Mouse (Mus musculus) thymus, postnatal 4 days (tissue): ENCODE measurements around the gene Gpm6b.

Experiments used
- DNase-seq: peaks from one replicate; pipeline ENCODE4 v3.0.0; 2021

Gpm6b gene

GRCm38 (mm10) chrX:166307437-166308222, 68.9 kb downstream of the Gpm6b start:
- no peak for DNase-seq

GRCm38 (mm10) chrX:166308798-166309197, 70.1 kb downstream of the Gpm6b start:
- DNase-seq: no peak

GRCm38 (mm10) chrX:166315251-166315650, 76.5 kb downstream of the Gpm6b start:
- DNase-seq: no peak

- DNase-seq: peak; percentile 24
Measured at GRCm38 (mm10) chrX:166316552-166317375, 78.1 kb downstream of the Gpm6b start.

DNA sequence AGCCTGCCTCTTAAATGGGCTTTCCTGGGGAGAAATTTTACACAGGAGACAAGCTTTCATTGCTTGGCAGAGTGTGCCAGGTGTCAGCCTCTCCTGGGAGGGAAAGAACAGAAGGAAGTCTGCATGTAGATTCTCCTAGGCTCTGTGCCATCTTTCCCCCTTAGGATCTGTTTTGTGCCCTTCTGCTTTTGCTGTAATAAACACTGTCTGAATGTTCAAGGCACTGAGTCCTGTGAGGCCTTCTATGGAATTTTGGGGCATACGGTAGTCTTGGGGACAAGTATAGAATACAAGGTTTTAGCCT, 78.6 kb downstream of the Gpm6b start:
- no peak for DNase-seq

DNA sequence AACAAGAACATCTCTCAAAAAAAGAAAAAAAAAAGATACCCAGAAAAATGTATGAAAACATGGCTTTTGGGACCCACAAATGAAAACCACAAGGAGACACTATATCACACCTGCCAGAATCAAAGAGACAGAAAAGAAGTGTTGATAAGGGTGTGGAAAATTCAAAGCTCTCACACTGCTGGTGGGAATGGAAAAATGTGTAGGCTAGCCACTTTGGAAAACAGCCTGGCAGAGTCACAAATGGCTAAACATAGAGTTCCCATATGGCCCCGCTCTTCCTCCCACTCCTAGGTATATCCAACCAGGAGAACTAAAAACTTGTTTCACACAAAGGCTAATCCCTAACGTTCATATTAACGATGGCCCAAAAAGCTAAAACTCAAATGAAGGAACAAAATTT, 84.5 kb downstream of the Gpm6b start:
- no peak for DNase-seq

GRCm38 (mm10) chrX:166327621-166328020, 88.9 kb downstream of the Gpm6b start:
- no peak for DNase-seq

DNA sequence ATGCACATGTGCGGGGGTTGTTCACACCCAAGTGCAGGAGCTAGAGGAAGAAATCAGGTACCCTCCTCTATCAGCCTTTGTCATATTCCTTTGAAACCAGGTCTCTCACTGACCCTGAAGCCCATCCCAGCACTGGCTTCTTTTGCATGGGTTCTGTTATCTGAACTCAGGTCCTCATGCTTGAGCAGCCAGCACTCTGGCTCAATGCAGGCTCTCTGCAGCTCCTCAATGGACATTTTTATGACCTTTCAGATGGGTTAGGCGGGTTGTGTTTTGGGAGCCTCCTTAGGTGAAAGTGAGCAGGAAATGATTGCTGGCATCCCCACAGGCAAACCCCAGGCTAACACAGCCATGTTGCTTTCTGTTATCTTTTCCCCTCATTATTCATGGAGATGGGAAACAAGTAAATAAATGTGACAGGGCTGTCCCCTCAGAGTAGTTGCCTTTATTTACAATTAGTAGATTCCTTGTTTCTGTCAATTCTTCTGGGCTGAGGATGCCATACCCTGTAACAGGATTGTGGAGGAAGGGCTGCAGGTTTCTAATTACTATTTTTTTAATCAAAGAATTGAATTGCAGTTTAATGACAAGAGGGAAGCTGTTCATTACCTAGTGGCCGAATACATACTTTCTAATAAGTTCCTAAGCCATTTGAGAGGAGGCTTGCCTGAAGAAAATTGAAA, 89.6 kb downstream of the Gpm6b start:
- DNase-seq: no peak

- peak; percentile 6 for DNase-seq
Measured at GRCm38 (mm10) chrX:166328904-166329451, 90.3 kb downstream of the Gpm6b start.

DNA sequence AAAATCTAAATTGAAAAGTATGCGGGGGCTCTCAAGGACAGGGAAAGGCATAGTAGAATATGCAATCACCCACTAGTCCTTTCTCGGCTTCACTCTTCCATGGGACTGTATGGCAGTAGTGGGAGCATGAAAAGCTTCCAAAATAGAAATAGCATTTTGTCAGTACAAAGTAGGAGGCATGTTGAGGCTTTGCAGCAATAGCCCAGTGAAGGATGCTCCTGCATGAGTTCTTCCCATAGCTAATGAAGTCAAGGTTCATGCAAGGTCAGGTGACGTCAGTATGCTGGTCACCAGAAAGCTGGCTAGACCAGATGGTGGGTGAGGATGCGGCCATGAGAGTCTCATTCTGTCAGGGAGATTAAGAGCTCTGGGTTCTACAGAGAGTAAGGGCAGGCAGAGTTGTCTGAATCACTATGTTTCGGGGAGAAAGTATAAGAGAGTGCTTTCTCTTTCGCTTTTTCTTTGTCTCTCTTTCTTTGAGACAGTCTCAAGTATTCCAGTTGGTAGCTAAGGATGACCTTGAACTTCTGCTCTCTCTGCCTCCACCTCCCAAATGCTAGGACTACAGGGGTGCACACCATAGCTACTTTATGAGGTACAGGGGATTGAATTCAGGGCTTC, 95.9 kb downstream of the Gpm6b start:
- DNase-seq: no peak

- no peak for DNase-seq
Measured at GRCm38 (mm10) chrX:166338353-166338752, 99.6 kb downstream of the Gpm6b start.

- DNase-seq: no peak
Measured at GRCm38 (mm10) chrX:166338784-166339520, 100.2 kb downstream of the Gpm6b start.

- no peak for DNase-seq
Measured at GRCm38 (mm10) chrX:166339911-166340310, 101.2 kb downstream of the Gpm6b start.

- no peak for DNase-seq
Measured at GRCm38 (mm10) chrX:166341795-166342194, 103.1 kb downstream of the Gpm6b start.

GRCm38 (mm10) chrX:166344228-166345015, 105.7 kb downstream of the Gpm6b start:
- DNase-seq: no peak

GRCm38 (mm10) chrX:166348086-166348485, 109.4 kb downstream of the Gpm6b start:
- DNase-seq: no peak

DNA sequence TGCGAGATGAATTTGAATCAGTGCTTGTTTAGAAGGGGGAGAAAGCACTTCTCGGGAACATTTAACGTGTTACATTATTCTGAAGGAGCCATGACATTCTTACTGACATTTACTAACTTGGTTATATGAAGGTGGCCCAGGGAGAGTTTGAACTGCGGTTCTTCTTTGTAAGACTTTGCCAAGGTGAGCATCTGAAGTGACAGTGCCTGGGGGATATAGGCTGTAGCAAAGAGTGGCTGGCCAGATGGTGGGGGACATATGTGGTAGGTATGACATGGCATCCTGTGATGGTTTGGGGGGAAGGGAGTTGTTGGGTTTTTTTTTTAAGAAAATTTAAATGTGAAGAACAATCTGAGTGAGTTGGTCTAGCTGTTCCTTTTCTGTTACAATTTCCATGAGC, 109.9 kb downstream of the Gpm6b start:
- no peak for DNase-seq

- peak; percentile 74 for DNase-seq
Measured at GRCm38 (mm10) chrX:166351790-166352189, 113.1 kb downstream of the Gpm6b start.

GRCm38 (mm10) chrX:166353412-166353811, 114.7 kb downstream of the Gpm6b start:
- DNase-seq: no peak

DNA sequence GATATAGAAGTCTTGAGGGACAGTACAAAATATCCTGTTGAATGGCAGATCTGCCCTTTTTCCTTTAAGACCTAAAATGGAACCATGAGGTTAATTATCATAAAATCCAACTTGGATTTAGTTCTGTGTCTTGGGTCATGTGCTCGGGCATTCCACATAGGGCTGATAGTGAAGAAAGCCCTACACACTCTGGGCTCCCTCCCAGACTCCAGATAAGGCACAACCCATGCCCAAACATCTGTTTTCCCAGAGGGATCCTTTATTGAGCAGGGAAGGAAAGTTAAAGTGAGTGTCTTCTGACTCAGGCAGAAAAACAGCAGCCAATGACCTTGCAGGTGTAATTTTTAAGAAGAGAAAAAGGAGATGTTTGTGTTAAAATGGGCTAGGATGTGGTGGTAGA, 116.2 kb downstream of the Gpm6b start:
- DNase-seq: no peak

GRCm38 (mm10) chrX:166356276-166356675, 117.6 kb downstream of the Gpm6b start:
- DNase-seq: no peak
